In the genomic region with DNA sequence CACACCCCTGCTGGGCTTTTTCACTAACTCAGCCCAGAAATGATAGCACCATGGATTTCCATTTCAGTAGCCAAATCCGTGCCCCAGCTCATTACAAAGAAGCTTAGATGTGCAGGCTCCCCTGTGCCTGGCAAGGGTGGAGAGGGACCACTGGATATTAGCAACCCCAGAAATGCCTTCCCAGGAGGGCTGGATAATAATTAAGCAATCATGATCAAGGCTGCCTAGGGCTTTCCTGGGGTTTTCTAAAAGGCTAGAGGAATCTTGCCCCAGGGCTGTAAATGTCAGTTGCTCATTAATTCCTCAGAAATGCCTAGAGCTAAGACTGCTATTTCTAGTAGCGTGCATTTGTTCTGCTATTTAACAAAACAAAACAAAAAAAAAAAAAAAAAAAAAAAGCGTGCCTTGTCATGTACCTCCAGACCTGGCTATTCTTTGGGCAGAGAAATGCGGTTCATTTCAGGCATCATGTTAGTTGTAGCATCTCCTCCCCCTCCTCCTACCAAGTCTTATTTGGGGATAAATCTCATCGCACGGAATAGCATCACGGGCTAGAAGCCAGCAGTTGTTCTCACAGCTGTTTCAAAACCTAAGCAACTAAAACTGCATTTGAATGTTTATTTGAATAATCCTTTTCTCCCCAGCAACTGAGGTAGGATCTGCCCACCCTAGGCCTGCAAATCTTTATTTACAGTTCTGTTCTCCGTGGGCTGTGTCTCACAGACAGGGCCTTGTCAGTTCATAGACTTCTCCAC, we compare ENCODE assay signal across 11 mouse cellular contexts.
DNase-seq lines count a peak whose midpoint lies in the region; ATAC-seq and TF ChIP-seq lines count a peak whose summit lies in the region.
"Had no signal": no experiment of that assay in that cellular context is flagged by ENCODE, and none has a peak within 500 bp of the region (broad histone marks: within the 10 kb centered on the region; RNA-seq: fewer than 3 reads in every experiment).

No protein-coding gene starts in this region.

- peaks cover 8% of the 10 kb centered on the region; the same call in 1 of the 2 replicates for H3K4me1 ChIP-seq in liver, embryonic 15.5 days (replicated peaks)
- H3K4me1 ChIP-seq in liver, postnatal 0 days (ENCODE audit: insufficient read depth), result no peaks in the 10 kb centered on the region
- peaks cover 4% of the 10 kb centered on the region; the same call in 1 of the 2 replicates for H3K4me1 ChIP-seq in intestine, postnatal 0 days (replicated peaks; ENCODE audit: control insufficient read depth, insufficient read depth, low read length)

- no peak overlapping the region for H3K4me2 ChIP-seq in liver, embryonic 15.5 days
- no peak overlapping the region for H3K4me2 ChIP-seq in liver, postnatal 0 days (ENCODE audit: low read depth, low read length)
- no peak overlapping the region for H3K4me2 ChIP-seq in intestine, postnatal 0 days (replicated peaks; ENCODE audit: low read depth)

- no peaks in the 10 kb centered on the region for H3K27me3 ChIP-seq in liver, embryonic 15.5 days
- no peaks in the 10 kb centered on the region for H3K27me3 ChIP-seq in liver, postnatal 0 days (ENCODE audit: insufficient read depth, low read length)
- no peaks in the 10 kb centered on the region for H3K27me3 ChIP-seq in intestine, postnatal 0 days (replicated peaks; ENCODE audit: control insufficient read depth, insufficient read depth, low read length)

- DNase-seq in liver, postnatal 0 days, result no peak
- DNase-seq in brain, embryonic 14.5 days (ENCODE audit: low read depth), result peak; percentile 79
- peak; percentile 16 to 42 for DNase-seq in kidney, postnatal 4 days
- DNase-seq in testis, postnatal 14 days (ENCODE audit: low spot score), result no peak
- DNase-seq: heart, adult 2 months; lung, adult 18-20 months; right cerebral cortex, postnatal 25 days had no signal

- no peak for ATAC-seq in liver, embryonic 15.5 days (ENCODE audit: insufficient read depth)
- no peak for ATAC-seq in liver, postnatal 0 days
- no peak for ATAC-seq in intestine, postnatal 0 days
- ATAC-seq in megakaryocyte, adult 5-6 weeks (ENCODE audit: poor library complexity, severe bottlenecking), result no peak
- ATAC-seq: activated CD4-positive, CD25-positive, alpha-beta regulatory T cell, adult 4 months had no signal

- no peak for TF ChIP-seq EP300 in liver, postnatal 0 days (IDR thresholded peaks at IDR 0.05; ENCODE audit: low read depth)

- no peak overlapping the region for H3K9ac ChIP-seq in liver, embryonic 15.5 days
- no peak overlapping the region for H3K9ac ChIP-seq in liver, postnatal 0 days (replicated peaks)
- no peak overlapping the region for H3K9ac ChIP-seq in intestine, postnatal 0 days (ENCODE audit: low read depth, low read length)

- H3K36me3 ChIP-seq in liver, embryonic 15.5 days (replicated peaks), result no peaks in the 10 kb centered on the region
- no peaks in the 10 kb centered on the region for H3K36me3 ChIP-seq in liver, postnatal 0 days (replicated peaks; ENCODE audit: insufficient read depth, low read length)
- H3K36me3 ChIP-seq in intestine, postnatal 0 days (ENCODE audit: control insufficient read depth, insufficient read depth), result no peaks in the 10 kb centered on the region

- no peak for TF ChIP-seq POLR2A in brain, embryonic 14.5 days (IDR thresholded peaks at IDR 0.05; ENCODE audit: borderline replicate concordance, extremely low read depth, insufficient read depth, insufficient read length, poor library complexity, severe bottlenecking)

- 37% methylated on average over 8 of the region's 8 CpGs for WGBS in liver, embryonic 15.5 days (ENCODE audit: insufficient replicate concordance)
- 46% methylated on average over 8 of the region's 8 CpGs for WGBS in liver, postnatal 0 days (ENCODE audit: insufficient replicate concordance)
- WGBS in intestine, postnatal 0 days, result 24% methylated on average over 8 of the region's 8 CpGs

- peak overlapping the region; percentile 30; the same call in 1 of the 2 replicates for H3K27ac ChIP-seq in liver, embryonic 15.5 days (replicated peaks)
- H3K27ac ChIP-seq in liver, postnatal 0 days (ENCODE audit: low read depth), result no peak overlapping the region
- peak overlapping the region; percentile 28; the same call in 1 of the 2 replicates for H3K27ac ChIP-seq in intestine, postnatal 0 days (ENCODE audit: low read depth, low read length)
- H3K27ac ChIP-seq: heart, adult 2 months had no signal

- H3K9me3 ChIP-seq in liver, embryonic 15.5 days (replicated peaks), result no peaks in the 10 kb centered on the region
- no peaks in the 10 kb centered on the region for H3K9me3 ChIP-seq in liver, postnatal 0 days (ENCODE audit: low read length)
- H3K9me3 ChIP-seq in intestine, postnatal 0 days (ENCODE audit: control insufficient read depth), result no peaks in the 10 kb centered on the region

- H3K4me3 ChIP-seq in liver, embryonic 15.5 days (replicated peaks), result no peak overlapping the region
- H3K4me3 ChIP-seq in liver, postnatal 0 days (ENCODE audit: low read depth, low read length), result no peak overlapping the region
- no peak overlapping the region for H3K4me3 ChIP-seq in intestine, postnatal 0 days (ENCODE audit: low read depth, low read length)
- H3K4me3 ChIP-seq: heart, adult 2 months had no signal

- no peak for TF ChIP-seq CTCF in liver, postnatal 0 days (IDR thresholded peaks at IDR 0.05; ENCODE audit: low read depth)
- TF ChIP-seq CTCF in brain, embryonic 14.5 days (IDR thresholded peaks at IDR 0.05; ENCODE audit: borderline replicate concordance, extremely low read depth, insufficient read depth, insufficient read length), result no peak
- no peak for TF ChIP-seq CTCF in intestine, postnatal 0 days (IDR thresholded peaks at IDR 0.05; ENCODE audit: low read depth)

Comparison
In these comparisons a context has a peak if more than half of its experiments do, and no peak if none do; other contexts are left out.
1. DNase-seq: peak in brain, embryonic 14.5 days (single experiment) and kidney, postnatal 4 days (2 of 2); none in liver, postnatal 0 days (single experiment) and testis, postnatal 14 days (single experiment).